Mouse (Mus musculus): ENCODE results near the gene Ccdc151.

DNA sequence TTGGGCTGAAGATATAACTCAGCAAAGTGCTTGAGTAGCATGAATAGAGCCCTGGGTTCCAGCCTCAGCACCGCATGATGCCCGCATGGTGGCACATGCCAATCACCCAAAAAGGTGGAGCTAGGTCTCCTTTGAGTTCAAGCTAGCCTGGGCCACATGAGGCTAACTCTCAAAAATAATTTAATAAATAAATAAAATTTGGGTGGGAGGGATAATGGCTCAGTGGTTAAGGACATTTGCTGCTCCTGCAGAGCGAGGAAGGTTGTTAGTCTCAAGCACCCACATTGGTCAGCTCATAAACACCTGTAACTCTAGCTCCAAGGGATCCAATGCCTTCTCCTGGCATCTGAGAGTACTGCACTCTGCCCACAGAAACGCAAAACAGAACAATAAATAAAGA lies 801 bp downstream of the Ccdc151 start:
- TF ChIP-seq POLR2A (IDR thresholded peaks at IDR 0.05; ENCODE audit: control insufficient read depth, low read depth, low read length) (no peak), CTCF (IDR thresholded peaks at IDR 0.05; ENCODE audit: control insufficient read depth, insufficient read depth, insufficient replicate concordance, low read depth, low read length) (no peak)
